Comparison of ENCODE assay signal across 8 mouse cellular contexts in the genomic region with DNA sequence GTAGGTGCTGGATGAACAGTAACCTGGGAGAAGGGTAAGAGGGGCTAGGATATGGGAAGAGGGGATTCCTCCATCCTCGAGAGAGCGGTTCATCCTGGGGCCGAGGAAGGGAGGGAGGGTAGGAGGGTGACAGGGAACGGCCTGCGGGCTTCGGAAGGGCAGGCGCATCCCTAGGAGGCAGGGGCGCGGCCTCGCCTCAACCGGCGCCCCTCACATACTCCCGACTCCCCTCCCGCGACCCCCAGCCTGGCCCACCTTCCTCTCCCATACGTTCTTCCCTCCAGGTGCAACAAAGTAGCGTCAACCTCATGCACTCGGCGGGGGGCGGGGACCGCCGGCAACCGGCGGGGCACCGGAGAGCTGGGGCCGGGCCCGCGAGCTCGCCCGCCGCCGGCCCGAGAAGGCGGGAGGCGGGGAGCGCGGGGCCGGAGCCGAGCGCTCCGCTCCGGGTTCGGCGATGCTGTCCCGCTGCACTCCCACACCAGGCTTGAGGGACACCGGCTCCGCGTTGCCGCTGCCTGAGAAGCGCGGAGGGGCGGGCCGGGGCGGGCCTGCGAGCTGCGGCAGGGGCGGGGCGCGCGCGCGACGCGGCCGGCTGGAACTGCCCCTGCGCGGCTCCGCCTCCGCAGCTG. TPM values are rescaled to one million over a fixed set of nuclear protein-coding genes. Genes with fewer than 3 reads are reported as not detected.
A peak's percentile ranks its signal among the peaks of the same experiment; 100 is the strongest.
DNase-seq lines count a peak whose midpoint lies in the region; ATAC-seq and TF ChIP-seq lines count a peak whose summit lies in the region.

TSS of gene Limk1 (minus strand) at position 513 of the 632 bp plus-strand sequence.

- H3K4me3 ChIP-seq in heart, embryonic 11.5 days (ENCODE audit: low read depth, low read length): peak within 1 kb of the TSS; percentile 72
- peak within 1 kb of the TSS; percentile 81 to 94 for H3K4me3 ChIP-seq in ES-E14 (ENCODE audit: insufficient read depth in 1 of 2, low read depth in 1 of 2, low read length in 2 of 2, poor library complexity in 1 of 2, severe bottlenecking in 1 of 2)
- peak within 1 kb of the TSS; percentile 63 for H3K4me3 ChIP-seq in embryonic facial prominence, embryonic 12.5 days
- H3K4me3 ChIP-seq in intestine, embryonic 15.5 days (replicated peaks): peak within 1 kb of the TSS; percentile 83
- H3K4me3 ChIP-seq in midbrain, embryonic 10.5 days: peak within 1 kb of the TSS; percentile 84

- H3K9ac ChIP-seq in heart, embryonic 11.5 days (ENCODE audit: low read depth, low read length): peak within 1 kb of the TSS; percentile 80
- peak within 1 kb of the TSS; percentile 69 for H3K9ac ChIP-seq in ES-E14 (ENCODE audit: insufficient read depth, low read depth, low read length, poor library complexity, severe bottlenecking)
- peak within 1 kb of the TSS; percentile 71 for H3K9ac ChIP-seq in embryonic facial prominence, embryonic 12.5 days
- H3K9ac ChIP-seq in intestine, embryonic 15.5 days: peak within 1 kb of the TSS; percentile 70

- H3K9me3 ChIP-seq in heart, embryonic 11.5 days (replicated peaks; ENCODE audit: control insufficient read depth, low read length): no peaks in the 10 kb centered on the region
- H3K9me3 ChIP-seq in ES-E14 (ENCODE audit: control insufficient read depth, insufficient read depth, low read depth, low read length): no peaks in the 10 kb centered on the region
- no peaks in the 10 kb centered on the region for H3K9me3 ChIP-seq in embryonic facial prominence, embryonic 12.5 days
- H3K9me3 ChIP-seq in intestine, embryonic 15.5 days: no peaks in the 10 kb centered on the region
- H3K9me3 ChIP-seq in midbrain, embryonic 10.5 days (replicated peaks): no peaks in the 10 kb centered on the region

- no peak for DNase-seq in heart, adult 11 months
- DNase-seq in ES-E14 (ENCODE audit: low read depth, low spot score): no peak
- no peak for DNase-seq in midbrain, embryonic 10.5 days (ENCODE audit: low spot score)
- no peak for DNase-seq in Muller cell, postnatal 12 days (ENCODE audit: inconsistent ontology term)
- DNase-seq in thymus, postnatal 36 days: no peak

- 1% methylated on average over 59 of the region's 69 CpGs for WGBS in heart, embryonic 11.5 days (ENCODE audit: insufficient replicate concordance)
- WGBS in embryonic facial prominence, embryonic 12.5 days: under 1% methylated on average over 65 of the region's 69 CpGs
- under 1% methylated on average over 56 of the region's 69 CpGs for WGBS in intestine, embryonic 15.5 days
- WGBS in midbrain, embryonic 10.5 days: under 1% methylated on average over 60 of the region's 69 CpGs

- H3K27me3 ChIP-seq in heart, embryonic 11.5 days (ENCODE audit: control insufficient read depth, insufficient read depth, low read length): no peaks in the 10 kb centered on the region
- H3K27me3 ChIP-seq in embryonic facial prominence, embryonic 12.5 days: 0 out of 2 replicates have a peak, but pooled peaks cover 3% of the 10 kb centered on the region
- H3K27me3 ChIP-seq in intestine, embryonic 15.5 days (replicated peaks): no peaks in the 10 kb centered on the region
- H3K27me3 ChIP-seq in midbrain, embryonic 10.5 days (ENCODE audit: low read depth, poor library complexity, severe bottlenecking): peaks cover 15% of the 10 kb centered on the region

- peak within 1 kb of the TSS; percentile 62 for H3K27ac ChIP-seq in heart, embryonic 11.5 days (ENCODE audit: low read depth, low read length)
- H3K27ac ChIP-seq in ES-E14 (ENCODE audit: insufficient read depth, low read depth, low read length, poor library complexity, severe bottlenecking): no peak within 1 kb of the TSS
- peak within 1 kb of the TSS; percentile 76 for H3K27ac ChIP-seq in embryonic facial prominence, embryonic 12.5 days
- peak within 1 kb of the TSS; percentile 78 for H3K27ac ChIP-seq in intestine, embryonic 15.5 days
- peak within 1 kb of the TSS; percentile 87 for H3K27ac ChIP-seq in midbrain, embryonic 10.5 days (replicated peaks)

- H3K4me1 ChIP-seq in heart, embryonic 11.5 days (ENCODE audit: control insufficient read depth, insufficient read depth, low read length): 0 out of 2 replicates have a peak, but pooled peaks cover 2% of the 10 kb centered on the region
- H3K4me1 ChIP-seq in ES-E14 (ENCODE audit: control insufficient read depth in 2 of 2, insufficient read depth in 2 of 2, low read length in 2 of 2, poor library complexity in 1 of 2): peaks cover 0 to 2% of the 10 kb centered on the region in 2 experiments; a peak in 2 of 4 replicates
- peaks cover 11% of the 10 kb centered on the region for H3K4me1 ChIP-seq in embryonic facial prominence, embryonic 12.5 days
- H3K4me1 ChIP-seq in intestine, embryonic 15.5 days (replicated peaks): peaks cover 9% of the 10 kb centered on the region; the same call in 1 of the 2 replicates
- peaks cover 22% of the 10 kb centered on the region for H3K4me1 ChIP-seq in midbrain, embryonic 10.5 days

- H3K4me2 ChIP-seq in heart, embryonic 11.5 days: peak within 1 kb of the TSS; percentile 98
- H3K4me2 ChIP-seq in embryonic facial prominence, embryonic 12.5 days (replicated peaks): peak within 1 kb of the TSS; percentile 87
- peak within 1 kb of the TSS; percentile 96 for H3K4me2 ChIP-seq in intestine, embryonic 15.5 days (replicated peaks)

- no peaks in the 10 kb centered on the region for H3K36me3 ChIP-seq in heart, embryonic 11.5 days (ENCODE audit: control insufficient read depth, insufficient read depth, low read length)
- H3K36me3 ChIP-seq in ES-E14 (ENCODE audit: control insufficient read depth, insufficient read depth, low read length, poor library complexity, severe bottlenecking): no peaks in the 10 kb centered on the region; the same call in 1 of the 2 replicates
- peaks cover 29% of the 10 kb centered on the region; the same call in 1 of the 2 replicates for H3K36me3 ChIP-seq in embryonic facial prominence, embryonic 12.5 days
- H3K36me3 ChIP-seq in intestine, embryonic 15.5 days: no peaks in the 10 kb centered on the region
- peaks cover 30% of the 10 kb centered on the region for H3K36me3 ChIP-seq in midbrain, embryonic 10.5 days

- in situ Hi-C loops in ES-E14 (cut with MboI; ENCODE audit: low sequenced_read_pairs in 2 of 2, unreplicated experiment in 2 of 2): no loop called here

- 0 out of 2 replicates have a peak, but pooled peaks have one; percentile 1 for ATAC-seq in heart, embryonic 11.5 days (replicated peaks; ENCODE audit: insufficient number of reproducible peaks, low FRiP score, low TSS enrichment)
- no peak; the same call in 1 of the 2 replicates for ATAC-seq in embryonic facial prominence, embryonic 12.5 days (ENCODE audit: insufficient number of reproducible peaks, insufficient read depth, low FRiP score, low TSS enrichment)
- ATAC-seq in intestine, embryonic 15.5 days: peak; percentile 19; the same call in 1 of the 2 replicates

TF ChIP-seq in ES-E14, 5 proteins besides CTCF, POLR2A, EP300 and RAD21:
- TF ChIP-seq MAFK (IDR thresholded peaks at IDR 0.05; ENCODE audit: insufficient read depth, low read depth, low read length) (no peak), ZC3H11A (IDR thresholded peaks at IDR 0.05; ENCODE audit: borderline replicate concordance, low read depth, low read length) (no peak), HCFC1 (IDR thresholded peaks at IDR 0.05; ENCODE audit: borderline replicate concordance, insufficient read depth, low read length) (no peak), CHD2 (IDR thresholded peaks at IDR 0.05; ENCODE audit: low read depth, low read length) (no peak), ZNF384 (IDR thresholded peaks at IDR 0.05; ENCODE audit: low read depth, low read length) (no peak)

RNA-seq across cellular contexts. Expression of gene Limk1, which starts in this region (rescaled TPM):
- 2.6 and 3.3 TPM in 2 replicates for polyA plus RNA-seq in heart, embryonic 11.5 days (2014; fragmentation: Nextera tagmentation; extraction: Ambion mirVana)
- 14.0 and 15.9 TPM in 2 replicates for total RNA-seq in ES-E14 (2012; rRNA removed)
- 12.3 and 13.8 TPM in 2 replicates for polyA plus RNA-seq in embryonic facial prominence, embryonic 12.5 days (2016; fragmentation: Nextera tagmentation; extraction: Ambion mirVana)
- 3.7 and 4.1 TPM in 2 replicates for polyA plus RNA-seq in intestine, embryonic 15.5 days (2015; fragmentation: Nextera tagmentation; extraction: Ambion mirVana)
- 8.0 and 9.8 TPM in 2 replicates for polyA plus RNA-seq in midbrain, embryonic 10.5 days (2016; fragmentation: Nextera tagmentation; extraction: Ambion mirVana)
